ENCODE assay signal across 30 mouse cellular contexts in genomic region chr10:22154871-22155799, GRCm38 (mm10). TPM values are rescaled to one million over a fixed set of nuclear protein-coding genes. Genes with fewer than 3 reads are reported as not detected.
DNase-seq lines count a peak whose midpoint lies in the region; ATAC-seq and TF ChIP-seq lines count a peak whose summit lies in the region.
"Had no signal": no experiment of that assay in that cellular context is flagged by ENCODE, and none has a peak within 500 bp of the region (broad histone marks: within the 10 kb centered on the region; RNA-seq: fewer than 3 reads in every experiment).

No protein-coding gene starts in this region.

- H3K9ac ChIP-seq in hindbrain, embryonic 11.5 days (ENCODE audit: low read depth, low read length): no peak overlapping the region
- no peak overlapping the region for H3K9ac ChIP-seq in hindbrain, embryonic 16.5 days (ENCODE audit: low read depth, low read length)
- no peak overlapping the region for H3K9ac ChIP-seq in midbrain, embryonic 11.5 days (ENCODE audit: low read length)
- H3K9ac ChIP-seq in midbrain, postnatal 0 days (replicated peaks; ENCODE audit: low read length, poor library complexity, severe bottlenecking): no peak overlapping the region
- H3K9ac ChIP-seq: heart, embryonic 12.5 days; hindbrain, embryonic 15.5 days; intestine, embryonic 15.5 days; liver, embryonic 12.5 days; midbrain, embryonic 15.5 days; neural tube, embryonic 12.5 days; stomach, embryonic 15.5 days had no signal

- WGBS in hindbrain, embryonic 11.5 days: 3% methylated on average over 3 of the region's 3 CpGs
- 9% methylated on average over 3 of the region's 3 CpGs for WGBS in hindbrain, embryonic 16.5 days
- WGBS in midbrain, embryonic 11.5 days: 8% methylated on average over 3 of the region's 3 CpGs
- WGBS in midbrain, postnatal 0 days: 32% methylated on average over 3 of the region's 3 CpGs
- WGBS in embryonic facial prominence, embryonic 10.5 days: 3% methylated on average over 3 of the region's 3 CpGs

- no peak overlapping the region for H3K27ac ChIP-seq in hindbrain, embryonic 11.5 days (ENCODE audit: low read depth, low read length)
- H3K27ac ChIP-seq in hindbrain, embryonic 16.5 days (ENCODE audit: low read depth, low read length): no peak overlapping the region
- H3K27ac ChIP-seq in midbrain, embryonic 11.5 days (ENCODE audit: low read depth, low read length): no peak overlapping the region
- H3K27ac ChIP-seq in midbrain, postnatal 0 days (ENCODE audit: low read depth, low read length): no peak overlapping the region
- no peak overlapping the region for H3K27ac ChIP-seq in embryonic facial prominence, embryonic 10.5 days (replicated peaks)
- H3K27ac ChIP-seq: hindbrain, embryonic 15.5 days; intestine, embryonic 15.5 days; layer of hippocampus, adult 2 months; left cerebral cortex, adult 2 months; liver, embryonic 12.5 days; midbrain, embryonic 15.5 days; neural tube, embryonic 12.5 days; stomach, embryonic 15.5 days had no signal

- no peak for TF ChIP-seq CTCF in midbrain, postnatal 0 days (IDR thresholded peaks at IDR 0.05)

- peak; percentile 31 for DNase-seq in hindbrain, embryonic 11.5 days (ENCODE audit: low spot score)
- DNase-seq in midbrain, embryonic 11.5 days (ENCODE audit: low spot score, missing footprints): peak; percentile 91
- DNase-seq in midbrain, postnatal 0 days (ENCODE audit: low spot score): no peak
- peak; percentile 56 for DNase-seq in R1 (ENCODE audit: low read depth, low spot score)
- peak; percentile 16 for DNase-seq in embryonic facial prominence, embryonic 10.5 days (ENCODE audit: low spot score)
- DNase-seq: adrenal gland, adult 8-10 months; cerebellum, adult 8-10 months; gastrocnemius, postnatal 25 days; lung, adult 18-20 months; right cerebral cortex, postnatal 14 days had no signal

- no peak for ATAC-seq in hindbrain, embryonic 11.5 days (ENCODE audit: low FRiP score)
- ATAC-seq in hindbrain, embryonic 16.5 days: no peak
- no peak for ATAC-seq in midbrain, embryonic 11.5 days (ENCODE audit: low FRiP score)
- no peak for ATAC-seq in midbrain, postnatal 0 days (ENCODE audit: low FRiP score)
- ATAC-seq: forebrain, embryonic 14.5 days; intestine, embryonic 15.5 days; liver, embryonic 12.5 days; lung, postnatal 0 days; midbrain, embryonic 15.5 days had no signal

- H3K27me3 ChIP-seq in hindbrain, embryonic 11.5 days (ENCODE audit: control insufficient read depth, insufficient read depth, low read length): peaks cover 45% of the 10 kb centered on the region
- H3K27me3 ChIP-seq in hindbrain, embryonic 16.5 days (replicated peaks; ENCODE audit: control insufficient read depth, insufficient read depth, low read length): peaks cover 32% of the 10 kb centered on the region
- H3K27me3 ChIP-seq in midbrain, embryonic 11.5 days (ENCODE audit: control insufficient read depth, insufficient read depth, low read length): peaks cover 65% of the 10 kb centered on the region
- H3K27me3 ChIP-seq in midbrain, postnatal 0 days (ENCODE audit: insufficient read depth, low read length): peaks cover 32% of the 10 kb centered on the region
- peaks cover 100% of the 10 kb centered on the region for H3K27me3 ChIP-seq in embryonic facial prominence, embryonic 10.5 days (replicated peaks; ENCODE audit: low read depth, poor library complexity, severe bottlenecking)

- H3K4me2 ChIP-seq in hindbrain, embryonic 11.5 days (replicated peaks; ENCODE audit: low read depth, low read length): no peak overlapping the region
- H3K4me2 ChIP-seq in hindbrain, embryonic 16.5 days (ENCODE audit: low read length): no peak overlapping the region
- no peak overlapping the region for H3K4me2 ChIP-seq in midbrain, embryonic 11.5 days
- H3K4me2 ChIP-seq in midbrain, postnatal 0 days (ENCODE audit: low read depth, low read length, poor library complexity, severe bottlenecking): no peak overlapping the region

- H3K36me3 ChIP-seq in hindbrain, embryonic 11.5 days (ENCODE audit: control insufficient read depth, insufficient read depth, low read length): no peaks in the 10 kb centered on the region
- no peaks in the 10 kb centered on the region for H3K36me3 ChIP-seq in hindbrain, embryonic 16.5 days (ENCODE audit: control insufficient read depth, insufficient read depth, low read length)
- H3K36me3 ChIP-seq in midbrain, embryonic 11.5 days (ENCODE audit: control insufficient read depth, insufficient read depth, low read length): no peaks in the 10 kb centered on the region
- no peaks in the 10 kb centered on the region for H3K36me3 ChIP-seq in midbrain, postnatal 0 days (ENCODE audit: insufficient read depth, low read length)
- H3K36me3 ChIP-seq in embryonic facial prominence, embryonic 10.5 days (replicated peaks): no peaks in the 10 kb centered on the region
- H3K36me3 ChIP-seq: heart, embryonic 12.5 days; hindbrain, embryonic 15.5 days; intestine, embryonic 15.5 days; liver, embryonic 12.5 days; midbrain, embryonic 15.5 days; neural tube, embryonic 12.5 days; stomach, embryonic 15.5 days had no signal

- H3K4me3 ChIP-seq in hindbrain, embryonic 11.5 days (ENCODE audit: low read depth, low read length): no peak overlapping the region
- no peak overlapping the region for H3K4me3 ChIP-seq in hindbrain, embryonic 16.5 days (ENCODE audit: low read length)
- H3K4me3 ChIP-seq in midbrain, embryonic 11.5 days (ENCODE audit: low read depth, low read length): no peak overlapping the region
- H3K4me3 ChIP-seq in midbrain, postnatal 0 days (ENCODE audit: low read depth, low read length): no peak overlapping the region
- H3K4me3 ChIP-seq in embryonic facial prominence, embryonic 10.5 days: no peak overlapping the region
- H3K4me3 ChIP-seq: layer of hippocampus, adult 2 months; left cerebral cortex, adult 2 months; megakaryocyte, embryonic 14.5 days had no signal

- H3K4me1 ChIP-seq in hindbrain, embryonic 11.5 days (replicated peaks; ENCODE audit: control insufficient read depth, insufficient read depth, low read length): peaks cover 5% of the 10 kb centered on the region
- H3K4me1 ChIP-seq in hindbrain, embryonic 16.5 days (ENCODE audit: control insufficient read depth, insufficient read depth, low read depth, low read length): peaks cover 4% of the 10 kb centered on the region; the same call in 1 of the 2 replicates
- H3K4me1 ChIP-seq in midbrain, embryonic 11.5 days (ENCODE audit: control insufficient read depth, insufficient read depth, low read length): peaks cover 12% of the 10 kb centered on the region; the same call in 1 of the 2 replicates
- H3K4me1 ChIP-seq in midbrain, postnatal 0 days (ENCODE audit: insufficient read depth, low read length): no peaks in the 10 kb centered on the region
- H3K4me1 ChIP-seq in embryonic facial prominence, embryonic 10.5 days: peaks cover 35% of the 10 kb centered on the region

- no peaks in the 10 kb centered on the region for H3K9me3 ChIP-seq in hindbrain, embryonic 11.5 days (ENCODE audit: control insufficient read depth, low read length)
- no peaks in the 10 kb centered on the region for H3K9me3 ChIP-seq in hindbrain, embryonic 16.5 days (ENCODE audit: control insufficient read depth, low read length)
- no peaks in the 10 kb centered on the region for H3K9me3 ChIP-seq in midbrain, embryonic 11.5 days (ENCODE audit: control insufficient read depth, low read length)
- H3K9me3 ChIP-seq in midbrain, postnatal 0 days (ENCODE audit: low read length): no peaks in the 10 kb centered on the region
- H3K9me3 ChIP-seq in embryonic facial prominence, embryonic 10.5 days: no peaks in the 10 kb centered on the region
- H3K9me3 ChIP-seq: heart, embryonic 12.5 days; hindbrain, embryonic 15.5 days; intestine, embryonic 15.5 days; liver, embryonic 12.5 days; megakaryocyte, embryonic 14.5 days; midbrain, embryonic 15.5 days; neural tube, embryonic 12.5 days; stomach, embryonic 15.5 days had no signal

RNA-seq across cellular contexts. Expression of gene Raet1e, which starts 3.2 kb away (rescaled TPM):
- polyA plus RNA-seq in hindbrain, embryonic 11.5 days (2014; fragmentation: Nextera tagmentation; extraction: Ambion mirVana): 10.7 and 11.7 TPM in 2 replicates
- 0.30 and 0.85 TPM in 2 replicates for polyA plus RNA-seq in hindbrain, embryonic 16.5 days (2015; fragmentation: Nextera tagmentation; extraction: Ambion mirVana)
- 18.1 and 18.4 TPM in 2 replicates for polyA plus RNA-seq in midbrain, embryonic 11.5 days (2014; fragmentation: Nextera tagmentation; extraction: Ambion mirVana)
- 0.11 and 0.19 TPM in 2 replicates for total RNA-seq in midbrain, postnatal 0 days (2014; rRNA removed)
- polyA plus RNA-seq in midbrain, postnatal 0 days (2015; fragmentation: Nextera tagmentation; extraction: Ambion mirVana): not detected in 2 replicates
- polyA plus RNA-seq in embryonic facial prominence, embryonic 10.5 days (2016; fragmentation: Nextera tagmentation; extraction: Ambion mirVana): 12.2 and 16.1 TPM in 2 replicates
- total RNA-seq: gastrocnemius, postnatal 25 days; hematopoietic stem cell, adult 5-6 weeks; layer of hippocampus, adult 2 months; layer of hippocampus, postnatal 14 days; left cerebral cortex, postnatal 25 days had no signal
- polyA plus RNA-seq: frontal cortex, adult 2 months had no signal

RNA-seq across cellular contexts. Expression of gene H60b, which starts 3.3 kb away (rescaled TPM):
- polyA plus RNA-seq in hindbrain, embryonic 11.5 days (2014; fragmentation: Nextera tagmentation; extraction: Ambion mirVana): 1.7 and 2.9 TPM in 2 replicates
- polyA plus RNA-seq in hindbrain, embryonic 16.5 days (2015; fragmentation: Nextera tagmentation; extraction: Ambion mirVana): 0.15 and 0.24 TPM in 2 replicates
- polyA plus RNA-seq in midbrain, embryonic 11.5 days (2014; fragmentation: Nextera tagmentation; extraction: Ambion mirVana): 1.00 and 1.0 TPM in 2 replicates
- 3.4 TPM in 1 of 2 replicates, not detected in the other for total RNA-seq in midbrain, postnatal 0 days (2014; rRNA removed)
- polyA plus RNA-seq in midbrain, postnatal 0 days (2015; fragmentation: Nextera tagmentation; extraction: Ambion mirVana): 0.28 TPM in 1 of 2 replicates, not detected in the other
- polyA plus RNA-seq in embryonic facial prominence, embryonic 10.5 days (2016; fragmentation: Nextera tagmentation; extraction: Ambion mirVana): 0.25 and 0.72 TPM in 2 replicates
- total RNA-seq: gastrocnemius, adult 18-20 months; gastrocnemius, postnatal 25 days; heart, adult 18-20 months; hematopoietic stem cell, adult 5-6 weeks; layer of hippocampus, adult 2 months; layer of hippocampus, postnatal 14 days; left cerebral cortex, postnatal 25 days had no signal
- polyA plus RNA-seq: small intestine, adult 2 months had no signal

RNA-seq across cellular contexts. Expression of gene E030030I06Rik, which starts 6.1 kb away (rescaled TPM):
- polyA plus RNA-seq in hindbrain, embryonic 11.5 days (2014; fragmentation: Nextera tagmentation; extraction: Ambion mirVana): 15.1 and 16.6 TPM in 2 replicates
- polyA plus RNA-seq in hindbrain, embryonic 16.5 days (2015; fragmentation: Nextera tagmentation; extraction: Ambion mirVana): 2.0 and 2.2 TPM in 2 replicates
- 24.8 and 29.2 TPM in 2 replicates for polyA plus RNA-seq in midbrain, embryonic 11.5 days (2014; fragmentation: Nextera tagmentation; extraction: Ambion mirVana)
- not detected in 2 replicates for total RNA-seq in midbrain, postnatal 0 days (2014; rRNA removed)
- polyA plus RNA-seq in midbrain, postnatal 0 days (2015; fragmentation: Nextera tagmentation; extraction: Ambion mirVana): 1.8 and 1.9 TPM in 2 replicates
- polyA plus RNA-seq in embryonic facial prominence, embryonic 10.5 days (2016; fragmentation: Nextera tagmentation; extraction: Ambion mirVana): 17.6 and 23.7 TPM in 2 replicates
